8 mouse cellular contexts compared by ENCODE assay signal in genomic region chr7:81345447-81346170, GRCm38 (mm10). TPM values are rescaled to one million over a fixed set of nuclear protein-coding genes. Genes with fewer than 3 reads are reported as not detected.
DNase-seq lines count a peak whose midpoint lies in the region; ATAC-seq lines count a peak whose summit lies in the region.

No protein-coding gene starts in this region.

- no peaks in the 10 kb centered on the region for H3K9me3 ChIP-seq in kidney, embryonic 14.5 days (ENCODE audit: control insufficient read depth, low read length)
- H3K9me3 ChIP-seq in embryonic facial prominence, embryonic 10.5 days = no peaks in the 10 kb centered on the region
- no peaks in the 10 kb centered on the region for H3K9me3 ChIP-seq in hindbrain, embryonic 16.5 days (ENCODE audit: control insufficient read depth, low read length)
- H3K9me3 ChIP-seq in midbrain, embryonic 14.5 days (ENCODE audit: control insufficient read depth, low read length) = no peaks in the 10 kb centered on the region

- peaks cover 13% of the 10 kb centered on the region; the same call in 1 of the 2 replicates for H3K4me1 ChIP-seq in kidney, embryonic 14.5 days (ENCODE audit: control insufficient read depth, insufficient read depth, low read length)
- peaks cover 19% of the 10 kb centered on the region for H3K4me1 ChIP-seq in embryonic facial prominence, embryonic 10.5 days
- peaks cover 19% of the 10 kb centered on the region for H3K4me1 ChIP-seq in hindbrain, embryonic 16.5 days (ENCODE audit: control insufficient read depth, insufficient read depth, low read depth, low read length)
- peaks cover 17% of the 10 kb centered on the region for H3K4me1 ChIP-seq in midbrain, embryonic 14.5 days (ENCODE audit: control insufficient read depth, insufficient read depth, low read length)

- H3K4me2 ChIP-seq in kidney, embryonic 14.5 days (replicated peaks; ENCODE audit: low read depth, low read length) = peak overlapping the region; percentile 45
- peak overlapping the region; percentile 68 for H3K4me2 ChIP-seq in hindbrain, embryonic 16.5 days (ENCODE audit: low read length)
- peak overlapping the region; percentile 90 for H3K4me2 ChIP-seq in midbrain, embryonic 14.5 days (ENCODE audit: low read length)

- peaks cover 33% of the 10 kb centered on the region for H3K36me3 ChIP-seq in kidney, embryonic 14.5 days (ENCODE audit: control insufficient read depth, insufficient read depth, low read length)
- H3K36me3 ChIP-seq in embryonic facial prominence, embryonic 10.5 days (replicated peaks) = peaks cover 35% of the 10 kb centered on the region
- peaks cover 7% of the 10 kb centered on the region for H3K36me3 ChIP-seq in hindbrain, embryonic 16.5 days (ENCODE audit: control insufficient read depth, insufficient read depth, low read length)
- H3K36me3 ChIP-seq in midbrain, embryonic 14.5 days (ENCODE audit: control insufficient read depth, insufficient read depth, low read length) = peaks cover 28% of the 10 kb centered on the region

- no peak for DNase-seq in kidney, postnatal 14 days
- DNase-seq in embryonic facial prominence, embryonic 10.5 days (ENCODE audit: low spot score) = no peak
- DNase-seq in midbrain, embryonic 14.5 days = no peak
- DNase-seq in layer of hippocampus, adult 9-11 months = no peak
- no peak for DNase-seq in cerebellum, adult 11 months

- H3K27me3 ChIP-seq in kidney, embryonic 14.5 days (ENCODE audit: control insufficient read depth, insufficient read depth, low read length) = no peaks in the 10 kb centered on the region
- H3K27me3 ChIP-seq in embryonic facial prominence, embryonic 10.5 days (replicated peaks; ENCODE audit: low read depth, poor library complexity, severe bottlenecking) = no peaks in the 10 kb centered on the region
- no peaks in the 10 kb centered on the region for H3K27me3 ChIP-seq in hindbrain, embryonic 16.5 days (replicated peaks; ENCODE audit: control insufficient read depth, insufficient read depth, low read length)
- no peaks in the 10 kb centered on the region for H3K27me3 ChIP-seq in midbrain, embryonic 14.5 days (ENCODE audit: control insufficient read depth, insufficient read depth, low read length)

- WGBS in kidney, embryonic 14.5 days = 60% methylated on average over 15 of the region's 15 CpGs
- 62% methylated on average over 15 of the region's 15 CpGs for WGBS in embryonic facial prominence, embryonic 10.5 days
- WGBS in hindbrain, embryonic 16.5 days = 61% methylated on average over 15 of the region's 15 CpGs
- 64% methylated on average over 15 of the region's 15 CpGs for WGBS in midbrain, embryonic 14.5 days

- 0 out of 2 replicates have a peak overlapping the region, but pooled peaks have one; percentile 51 for H3K27ac ChIP-seq in kidney, embryonic 14.5 days (ENCODE audit: low read depth, low read length)
- peak overlapping the region; percentile 96 for H3K27ac ChIP-seq in embryonic facial prominence, embryonic 10.5 days (replicated peaks)
- H3K27ac ChIP-seq in hindbrain, embryonic 16.5 days (ENCODE audit: low read depth, low read length) = peak overlapping the region; percentile 70; the same call in 1 of the 2 replicates
- H3K27ac ChIP-seq in midbrain, embryonic 14.5 days (replicated peaks; ENCODE audit: low read depth, low read length) = no peak overlapping the region

- peak; percentile 21; the same call in 1 of the 2 replicates for ATAC-seq in kidney, embryonic 14.5 days (ENCODE audit: low FRiP score, low TSS enrichment)
- ATAC-seq in hindbrain, embryonic 16.5 days = no peak; the same call in 1 of the 2 replicates
- no peak for ATAC-seq in midbrain, embryonic 14.5 days (ENCODE audit: low FRiP score, low TSS enrichment)
- no peak for ATAC-seq in monocyte, adult 5-6 weeks (replicated peaks; ENCODE audit: insufficient number of reproducible peaks, low FRiP score, low TSS enrichment, poor library complexity, severe bottlenecking)

- H3K4me3 ChIP-seq in kidney, embryonic 14.5 days (ENCODE audit: low read length) = peak overlapping the region; percentile 98
- peak overlapping the region; percentile 99 for H3K4me3 ChIP-seq in embryonic facial prominence, embryonic 10.5 days
- H3K4me3 ChIP-seq in hindbrain, embryonic 16.5 days (ENCODE audit: low read length) = peak overlapping the region; percentile 89
- peak overlapping the region; percentile 82 for H3K4me3 ChIP-seq in midbrain, embryonic 14.5 days (replicated peaks; ENCODE audit: low read depth, low read length)

- peak overlapping the region; percentile 58 for H3K9ac ChIP-seq in kidney, embryonic 14.5 days (ENCODE audit: low read depth, low read length)
- H3K9ac ChIP-seq in hindbrain, embryonic 16.5 days (ENCODE audit: low read depth, low read length) = peak overlapping the region; percentile 71
- peak overlapping the region; percentile 45; the same call in 1 of the 2 replicates for H3K9ac ChIP-seq in midbrain, embryonic 14.5 days (replicated peaks; ENCODE audit: low read length)

RNA-seq across cellular contexts. Expression of gene Rps17, which starts 0.6 kb away (rescaled TPM):
- polyA plus RNA-seq in kidney, embryonic 14.5 days (2014; fragmentation: Nextera tagmentation; extraction: Ambion mirVana) = 1,503 and 2,103 TPM in 2 replicates
- polyA plus RNA-seq in embryonic facial prominence, embryonic 10.5 days (2016; fragmentation: Nextera tagmentation; extraction: Ambion mirVana) = 1,210 and 1,245 TPM in 2 replicates
- polyA plus RNA-seq in hindbrain, embryonic 16.5 days (2015; fragmentation: Nextera tagmentation; extraction: Ambion mirVana) = 598 and 658 TPM in 2 replicates
- polyA plus RNA-seq in midbrain, embryonic 14.5 days (2014; fragmentation: Nextera tagmentation; extraction: Ambion mirVana) = 695 and 865 TPM in 2 replicates
- total RNA-seq in monocyte, adult 5-6 weeks (2017) = 1,304 to 1,545 TPM (median 1,450 TPM) in 3 replicates
